Mouse (Mus musculus): ENCODE measurements around the gene Mnd1.

DNA sequence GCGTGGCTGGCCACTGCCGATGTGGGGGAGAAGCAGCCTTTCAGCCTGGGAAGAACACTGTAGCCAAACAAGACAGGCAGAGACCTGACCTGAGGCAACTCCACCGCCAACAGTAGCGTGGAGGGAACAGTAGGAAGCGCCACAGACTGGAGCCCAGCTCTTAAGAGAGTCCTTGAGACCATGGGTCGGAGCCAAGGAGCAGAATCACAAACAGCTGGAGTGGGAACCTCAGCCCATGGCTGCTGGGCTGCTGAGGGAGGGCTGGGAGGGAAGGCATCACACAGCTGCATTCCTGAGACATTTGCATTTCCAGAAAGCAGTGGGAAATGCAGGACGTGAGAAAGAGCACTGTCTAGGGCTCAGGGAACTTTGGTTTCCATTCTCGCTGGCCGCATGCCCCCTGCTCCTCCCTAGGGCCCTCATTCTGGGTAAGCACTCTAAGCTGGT is 106.8 kb downstream of the Mnd1 start:
- no peak for TF ChIP-seq CTCF (IDR thresholded peaks at IDR 0.05; ENCODE audit: extremely low read depth, insufficient read depth, insufficient read length, insufficient replicate concordance)
- TF ChIP-seq POLR2A (IDR thresholded peaks at IDR 0.05; ENCODE audit: low read depth, low read length) = no peak

Measured in spleen, adult 2 months (tissue).